Mouse (Mus musculus) G1E (cell line): ENCODE results near the gene Dnajc9.

Experiments used
- CTCF ChIP-seq: IDR thresholded peaks from 2 replicates; pipeline ENCODE4 v1.5.1; 2012; ENCODE audit warnings: low read depth, low read length, inconsistent platforms, mixed read lengths
- GATA1 ChIP-seq: IDR thresholded peaks from 2 replicates; pipeline ENCODE4 v1.6.1; 2012; ENCODE audit warnings: borderline replicate concordance, low read length, inconsistent platforms, mixed read lengths
- GATA2 ChIP-seq: IDR thresholded peaks from 2 replicates; pipeline ENCODE4 v1.6.1; 2012; ENCODE audit warnings: low read depth, low read length, inconsistent platforms, borderline replicate concordance
- POLR2AphosphoS5 ChIP-seq: IDR thresholded peaks from 2 replicates; pipeline ENCODE4 v1.6.1; 2012; ENCODE audit warnings: low read depth, low read length, inconsistent platforms; ENCODE audit not compliant: insufficient replicate concordance
- TAL1 ChIP-seq: conservative IDR thresholded peaks from 2 replicates; pipeline ENCODE4 v1.6.1; 2012; ENCODE audit warnings: low read depth, low read length, inconsistent platforms, mixed read lengths

- peak; percentile 53; the same call in 1 of the 2 replicates for TF ChIP-seq CTCF
- no peak for TF ChIP-seq TAL1
- TF ChIP-seq POLR2AphosphoS5, result no peak
- no peak for TF ChIP-seq GATA2
- no peak for TF ChIP-seq GATA1
Observed at GRCm38 (mm10) chr14:20393205-20393913, 4.6 kb upstream of the Dnajc9 start, which contains the start of gene Mrps16.
